Mouse (Mus musculus) adrenal gland, adult 10 weeks (tissue): ENCODE data around the gene Smu1. TPM values are rescaled to one million over a fixed set of nuclear protein-coding genes. Genes with fewer than 3 reads are reported as not detected.

ENCODE experiments used
- polyA plus RNA-seq: library from polyadenylated mRNA; stranded (reverse); fragments of 350-450 nt; fragmentation: Illumina TruSeq; extraction: RNeasy Lipid Tissue Mini Kit (QIAGEN cat#74804); gene quantifications from one replicate; pipeline ENCODE4 v1.2.3, GENCODE M21; 2014; ENCODE audit warnings: low read depth, low replicate concordance

Gene Smu1
- 175 TPM for polyA plus RNA-seq

DNA sequence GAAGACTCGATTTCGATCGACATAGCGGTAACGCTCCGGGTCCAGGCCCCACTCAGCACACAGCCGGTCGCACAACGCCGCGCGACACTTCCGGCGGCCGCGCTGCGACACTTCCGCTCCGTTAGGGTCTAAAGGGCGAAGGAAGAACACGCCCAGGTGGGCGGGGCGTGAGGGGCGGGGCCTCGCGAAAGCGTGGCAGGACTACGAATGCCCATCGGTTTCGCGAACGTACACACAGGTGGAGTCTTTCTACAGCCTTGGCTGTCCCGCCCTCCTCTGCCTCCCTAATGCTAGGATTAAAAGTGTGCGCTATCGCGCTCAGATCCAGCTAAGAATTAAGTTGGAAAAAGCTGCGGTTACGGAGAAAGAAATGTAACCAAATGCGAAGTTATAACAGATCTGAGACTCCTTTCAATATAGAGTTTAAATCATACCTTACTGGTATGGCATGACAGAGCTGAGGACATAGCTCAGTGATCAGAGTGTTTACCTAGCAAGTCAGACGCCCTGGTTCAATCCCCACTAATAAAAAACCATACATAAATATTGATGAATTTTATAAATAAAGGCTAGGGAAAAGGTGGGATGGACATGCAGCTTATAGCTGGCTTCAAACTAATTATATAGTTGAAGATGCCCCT, at the start of gene Smu1:
Gene Smu1 (minus strand): TSS at position 144 of the 641 bp plus-strand sequence.

DNA sequence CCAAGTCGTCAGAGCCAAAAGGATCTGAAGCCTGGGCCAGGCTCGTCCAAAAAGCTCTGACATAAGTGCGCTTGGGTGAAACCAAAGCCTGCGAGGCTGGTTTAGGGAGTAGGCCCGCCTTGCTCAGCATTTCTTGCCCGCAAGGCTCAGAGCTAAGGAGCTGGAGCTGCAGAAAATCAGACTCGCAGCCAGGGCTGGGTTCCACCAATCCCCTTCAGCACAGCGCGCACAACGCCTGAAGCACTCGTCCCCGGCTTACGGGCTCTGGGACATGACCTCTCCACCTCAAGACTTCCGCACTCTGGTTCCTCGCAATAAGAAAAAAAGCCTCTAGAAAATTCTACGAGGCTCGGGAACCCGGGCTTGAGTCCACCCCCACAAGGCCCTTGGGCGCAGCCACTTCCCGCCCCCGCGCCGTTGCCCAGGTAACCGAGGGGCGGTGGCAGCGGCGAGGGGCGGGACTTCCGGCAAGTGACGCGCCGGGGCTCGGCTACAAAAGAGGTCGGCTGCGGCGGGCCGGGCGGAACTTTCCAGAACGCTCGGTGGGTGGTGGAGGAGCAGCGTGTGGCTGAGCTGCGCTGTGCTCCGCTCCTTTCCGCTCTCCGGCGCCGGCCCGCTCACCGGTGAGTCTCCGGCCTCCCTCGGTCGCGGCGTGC, 35.6 kb downstream of the Smu1 start, which contains the start of gene Dnaja1:
Gene Dnaja1 (plus strand): TSS at position 140 of the 656 bp plus-strand sequence.

DNA sequence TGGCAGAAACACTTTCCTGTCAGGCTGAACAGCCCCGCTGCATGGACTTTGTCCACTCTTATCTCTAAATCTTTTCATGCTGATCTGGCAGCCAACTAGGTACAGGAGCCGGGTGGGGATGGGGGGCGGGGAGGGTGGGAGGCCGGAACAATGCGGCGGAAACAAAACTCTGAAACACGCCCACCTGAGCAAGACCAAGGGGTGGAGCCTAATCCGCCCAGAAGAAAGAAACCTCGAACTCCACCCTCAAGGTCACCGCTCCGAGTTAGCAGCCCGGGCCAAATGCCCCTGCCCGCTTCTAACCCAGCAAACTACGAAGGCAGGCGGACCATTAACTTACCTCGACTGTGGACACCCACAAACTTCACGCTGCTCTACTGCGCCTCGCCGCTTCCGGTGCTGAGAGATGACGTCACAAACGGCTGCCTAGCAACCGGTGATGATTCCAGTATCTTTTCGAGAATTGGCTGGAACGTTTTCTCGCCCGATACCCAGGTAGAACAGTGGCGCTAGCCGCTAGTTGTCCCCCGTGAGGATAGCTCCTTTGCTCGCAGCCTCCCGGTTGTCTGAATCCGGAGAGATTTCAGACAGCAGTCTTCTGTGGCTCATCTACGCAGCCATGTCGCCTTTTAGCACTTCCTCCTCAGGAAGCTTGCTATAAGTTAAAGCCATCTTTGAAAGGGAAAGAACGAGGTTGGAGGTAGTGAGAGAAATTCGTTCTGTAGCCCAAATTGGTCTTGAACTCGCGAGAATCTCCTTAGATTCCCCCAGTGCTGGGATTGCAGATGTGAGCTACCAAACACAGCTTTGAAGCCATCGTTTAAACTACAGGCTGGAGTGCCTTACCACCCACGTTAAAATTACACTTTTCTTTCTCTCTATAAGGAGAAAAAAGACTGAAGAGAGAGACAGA, 54.7 kb downstream of the Smu1 start, which contains the start of gene Aptx:
Gene Aptx (minus strand): TSS at position 398 of the 913 bp plus-strand sequence.

Other genes starting within 250 kb of the Smu1 start
- 6.6 TPM for gene Aptx, start 54.7 kb downstream of the Smu1 start, polyA plus RNA-seq
- 1,503 TPM for gene Dnaja1, start 35.8 kb downstream of the Smu1 start, polyA plus RNA-seq
- gene B4galt1, start 96.1 kb upstream of the Smu1 start, polyA plus RNA-seq, result 85.7 TPM
- not detected for gene Spink4, start 162.1 kb upstream of the Smu1 start, polyA plus RNA-seq
- 638 TPM for gene Bag1, start 190.4 kb upstream of the Smu1 start, polyA plus RNA-seq
- gene Chmp5, start 190.5 kb upstream of the Smu1 start, polyA plus RNA-seq, result 254 TPM
- 115 TPM for gene Nfx1, start 213.0 kb upstream of the Smu1 start, polyA plus RNA-seq